Mouse (Mus musculus): ENCODE data around the gene Ccm2. TPM values are rescaled to one million over a fixed set of nuclear protein-coding genes. Genes with fewer than 3 reads are reported as not detected.

Gene Ccm2
- polyA plus RNA-seq, 1 experiment from 2014 or later: 93.7 TPM

GRCm38 (mm10) chr11:6628568-6628967, 81.9 kb downstream of the Ccm2 start:
- Histone ChIP-seq H3K4me3 (ENCODE audit: low read depth, low read length) (no peak overlapping the region), H3K4me1 (ENCODE audit: control insufficient read depth, insufficient read depth, low read length) (peaks cover 6% of the 10 kb centered on the region), H3K4me2 (ENCODE audit: low read depth, low read length) (no peak overlapping the region), H3K27me3 (replicated peaks; ENCODE audit: control insufficient read depth, insufficient read depth, low read length) (no peaks in the 10 kb centered on the region), H3K9ac (ENCODE audit: low read depth, low read length) (no peak overlapping the region), H3K27ac (replicated peaks; ENCODE audit: low read depth, low read length) (no peak overlapping the region), H3K9me3 (ENCODE audit: control insufficient read depth, low read length) (0 out of 2 replicates have a peak, but pooled peaks cover 7% of the 10 kb centered on the region), H3K36me3 (ENCODE audit: control insufficient read depth, insufficient read depth, low read length) (peaks cover 10% of the 10 kb centered on the region)
- DNase-seq (ENCODE audit: low spot score) (peak; percentile 19), ATAC-seq (ENCODE audit: low read depth) (no peak)
- 31% methylated on average over 4 of the region's 4 CpGs for WGBS

GRCm38 (mm10) chr11:6629655-6630054, 83.0 kb downstream of the Ccm2 start:
- Histone ChIP-seq H3K4me1 (ENCODE audit: control insufficient read depth, insufficient read depth, low read length) (peaks cover 6% of the 10 kb centered on the region), H3K4me2 (ENCODE audit: low read depth, low read length) (no peak overlapping the region), H3K36me3 (ENCODE audit: control insufficient read depth, insufficient read depth, low read length) (no peaks in the 10 kb centered on the region), H3K4me3 (ENCODE audit: low read depth, low read length) (no peak overlapping the region), H3K9me3 (ENCODE audit: control insufficient read depth, low read length) (0 out of 2 replicates have a peak, but pooled peaks cover 7% of the 10 kb centered on the region), H3K9ac (ENCODE audit: low read depth, low read length) (no peak overlapping the region), H3K27me3 (replicated peaks; ENCODE audit: control insufficient read depth, insufficient read depth, low read length) (no peaks in the 10 kb centered on the region), H3K27ac (replicated peaks; ENCODE audit: low read depth, low read length) (no peak overlapping the region)
- DNase-seq (ENCODE audit: low spot score) (no peak), ATAC-seq (ENCODE audit: low read depth) (no peak)

- no peaks in the 10 kb centered on the region for H3K4me1 ChIP-seq (ENCODE audit: control insufficient read depth, insufficient read depth, low read length)
- H3K4me2 ChIP-seq (ENCODE audit: low read depth, low read length): no peak overlapping the region
- no peaks in the 10 kb centered on the region for H3K27me3 ChIP-seq (replicated peaks; ENCODE audit: control insufficient read depth, insufficient read depth, low read length)
- H3K4me3 ChIP-seq (ENCODE audit: low read depth, low read length): no peak overlapping the region
- no peaks in the 10 kb centered on the region for H3K36me3 ChIP-seq (ENCODE audit: control insufficient read depth, insufficient read depth, low read length)
- no peak overlapping the region for H3K27ac ChIP-seq (replicated peaks; ENCODE audit: low read depth, low read length)
- no peak overlapping the region for H3K9ac ChIP-seq (ENCODE audit: low read depth, low read length)
- H3K9me3 ChIP-seq (ENCODE audit: control insufficient read depth, low read length): 0 out of 2 replicates have a peak, but pooled peaks cover 7% of the 10 kb centered on the region
- 78% methylated on average over 8 of the region's 8 CpGs for WGBS
- no peak for ATAC-seq (ENCODE audit: low read depth)
- DNase-seq (ENCODE audit: low spot score): no peak
These were observed 89.5 kb downstream of the Ccm2 start for GRCm38 (mm10) chr11:6636150-6636549.

GRCm38 (mm10) chr11:6638537-6638936, 91.8 kb downstream of the Ccm2 start, which contains the start of gene Wap:
TSS of gene Wap (minus strand) at chr11:6638637.
- no peak for ATAC-seq (ENCODE audit: low read depth)

GRCm38 (mm10) chr11:6639072-6639471, 92.4 kb downstream of the Ccm2 start:
- Histone ChIP-seq H3K9ac (ENCODE audit: low read depth, low read length) (no peak overlapping the region), H3K4me2 (ENCODE audit: low read depth, low read length) (no peak overlapping the region), H3K36me3 (ENCODE audit: control insufficient read depth, insufficient read depth, low read length) (no peaks in the 10 kb centered on the region), H3K4me3 (ENCODE audit: low read depth, low read length) (no peak overlapping the region), H3K9me3 (ENCODE audit: control insufficient read depth, low read length) (no peaks in the 10 kb centered on the region), H3K4me1 (ENCODE audit: control insufficient read depth, insufficient read depth, low read length) (no peaks in the 10 kb centered on the region), H3K27me3 (replicated peaks; ENCODE audit: control insufficient read depth, insufficient read depth, low read length) (no peaks in the 10 kb centered on the region), H3K27ac (replicated peaks; ENCODE audit: low read depth, low read length) (no peak overlapping the region)
- DNase-seq (ENCODE audit: low spot score) (no peak), ATAC-seq (ENCODE audit: low read depth) (no peak)
- 80% methylated on average over 6 of the region's 6 CpGs for WGBS

More at GRCm38 (mm10) chr11:6638537-6638936, 91.8 kb downstream of the Ccm2 start, which contains the start of gene Wap:
- WGBS: 88% methylated on average over 4 of the region's 4 CpGs
- Histone ChIP-seq H3K9ac (ENCODE audit: low read depth, low read length) (no peak within 1 kb of the TSS), H3K36me3 (ENCODE audit: control insufficient read depth, insufficient read depth, low read length) (no peaks in the 10 kb centered on the region), H3K4me1 (ENCODE audit: control insufficient read depth, insufficient read depth, low read length) (no peaks in the 10 kb centered on the region), H3K4me3 (ENCODE audit: low read depth, low read length) (no peak within 1 kb of the TSS), H3K27me3 (replicated peaks; ENCODE audit: control insufficient read depth, insufficient read depth, low read length) (no peaks in the 10 kb centered on the region), H3K9me3 (ENCODE audit: control insufficient read depth, low read length) (no peaks in the 10 kb centered on the region), H3K4me2 (ENCODE audit: low read depth, low read length) (no peak within 1 kb of the TSS), H3K27ac (replicated peaks; ENCODE audit: low read depth, low read length) (no peak within 1 kb of the TSS)
- no peak for DNase-seq (ENCODE audit: low spot score)

GRCm38 (mm10) chr11:6644566-6644965, 97.9 kb downstream of the Ccm2 start:
- Histone ChIP-seq H3K27me3 (replicated peaks; ENCODE audit: control insufficient read depth, insufficient read depth, low read length) (no peaks in the 10 kb centered on the region), H3K4me2 (ENCODE audit: low read depth, low read length) (no peak overlapping the region), H3K36me3 (ENCODE audit: control insufficient read depth, insufficient read depth, low read length) (no peaks in the 10 kb centered on the region), H3K4me1 (ENCODE audit: control insufficient read depth, insufficient read depth, low read length) (no peaks in the 10 kb centered on the region), H3K9me3 (ENCODE audit: control insufficient read depth, low read length) (no peaks in the 10 kb centered on the region), H3K27ac (replicated peaks; ENCODE audit: low read depth, low read length) (no peak overlapping the region), H3K4me3 (ENCODE audit: low read depth, low read length) (no peak overlapping the region), H3K9ac (ENCODE audit: low read depth, low read length) (no peak overlapping the region)
- WGBS: 67% methylated on average over 6 of the region's 6 CpGs
- ATAC-seq (ENCODE audit: low read depth) (peak; percentile 82), DNase-seq (ENCODE audit: low spot score) (peak; percentile 51)

Other genes with a start within 250 kb of the Ccm2 start
- gene Zmiz2, start 157.8 kb upstream of the Ccm2 start, polyA plus RNA-seq (2014; fragmentation: Nextera tagmentation; extraction: Ambion mirVana): 11.2 and 12.4 TPM in 2 replicates
- 4,672 and 4,857 TPM in 2 replicates for gene Ppia, start 131.4 kb upstream of the Ccm2 start, polyA plus RNA-seq (2014; fragmentation: Nextera tagmentation; extraction: Ambion mirVana)
- 428 and 463 TPM in 2 replicates for gene H2afv, start 102.4 kb upstream of the Ccm2 start, polyA plus RNA-seq (2014; fragmentation: Nextera tagmentation; extraction: Ambion mirVana)
- 28.8 and 29.2 TPM in 2 replicates for gene Purb, start 71.0 kb upstream of the Ccm2 start, polyA plus RNA-seq (2014; fragmentation: Nextera tagmentation; extraction: Ambion mirVana)
- 2.1 and 2.4 TPM in 2 replicates for gene Myo1g, start 25.9 kb upstream of the Ccm2 start, polyA plus RNA-seq (2014; fragmentation: Nextera tagmentation; extraction: Ambion mirVana)
- 7.0 and 8.5 TPM in 2 replicates for gene Nacad, start 59.2 kb downstream of the Ccm2 start, polyA plus RNA-seq (2014; fragmentation: Nextera tagmentation; extraction: Ambion mirVana)
- gene Tbrg4, start 79.2 kb downstream of the Ccm2 start, polyA plus RNA-seq (2014; fragmentation: Nextera tagmentation; extraction: Ambion mirVana): 33.7 and 35.7 TPM in 2 replicates
- gene Wap, start 91.8 kb downstream of the Ccm2 start, polyA plus RNA-seq (2014; fragmentation: Nextera tagmentation; extraction: Ambion mirVana): not detected in 2 replicates
- 12.2 and 15.1 TPM in 2 replicates for gene Ramp3, start 111.6 kb downstream of the Ccm2 start, polyA plus RNA-seq (2014; fragmentation: Nextera tagmentation; extraction: Ambion mirVana)